Mouse (Mus musculus): ENCODE data around the gene Pip. TPM values are rescaled to one million over a fixed set of nuclear protein-coding genes. Genes with fewer than 3 reads are reported as not detected.

The Pip gene
- not detected for total RNA-seq (2021)
- long read RNA-seq, experiment 1, result 0 reads
- long read RNA-seq, experiment 2, result 0 reads

- no peak for DNase-seq
Observed at GRCm38 (mm10) chr6:41847235-41847634, at the start of gene Pip. Gene Pip (plus strand): TSS chr6:41847535.

- no peak for DNase-seq
Observed at GRCm38 (mm10) chr6:41824086-41824485, 23.2 kb upstream of the Pip start.

GRCm38 (mm10) chr6:41829516-41829915, 17.8 kb upstream of the Pip start:
- no peak for DNase-seq

- DNase-seq, result no peak
Observed at GRCm38 (mm10) chr6:41852689-41853088, 5.4 kb downstream of the Pip start, which contains the start of gene Sval2. Gene Sval2 (plus strand): TSS chr6:41852989.

- DNase-seq, result no peak
Observed at GRCm38 (mm10) chr6:41864038-41864437, 16.7 kb downstream of the Pip start.

Other genes starting within 250 kb of the Pip start
- gene Ephb6, start 242.1 kb upstream of the Pip start, total RNA-seq (2021), result 1 to 10 TPM; 1.3 to 1.8 TPM
- not detected for gene Trpv6, start 211.1 kb upstream of the Pip start, total RNA-seq (2021)
- not detected for gene Trpv5, start 166.8 kb upstream of the Pip start, total RNA-seq (2021)
- gene Llcfc1, start 163.1 kb upstream of the Pip start, total RNA-seq (2021), result not detected
- gene Kel, start 143.2 kb upstream of the Pip start, total RNA-seq (2021), result not detected
- gene Olfr459, start 72.4 kb upstream of the Pip start, total RNA-seq (2021), result not detected
- gene Sval2, start 5.5 kb downstream of the Pip start, total RNA-seq (2021), result not detected
- gene Sval1, start 104.1 kb downstream of the Pip start, total RNA-seq (2021), result not detected
- not detected for gene Sval3, start 120.6 kb downstream of the Pip start, total RNA-seq (2021)
- gene Sva, start 190.9 kb downstream of the Pip start, total RNA-seq (2021), result not detected

All from heart, adult 18-20 months (tissue).